Mouse (Mus musculus): ENCODE measurements around the gene Lrrc45. TPM values are rescaled to one million over a fixed set of nuclear protein-coding genes. Genes with fewer than 3 reads are reported as not detected.
"Not testable (repeated sequence)": the region's sequence is repeated elsewhere in the genome, so short reads cannot be mapped to it uniquely, and the experiment has no call there.

Lrrc45 gene
- total RNA-seq, 2 experiments from 2014 or later = 16.7 to 30.6 TPM

DNA sequence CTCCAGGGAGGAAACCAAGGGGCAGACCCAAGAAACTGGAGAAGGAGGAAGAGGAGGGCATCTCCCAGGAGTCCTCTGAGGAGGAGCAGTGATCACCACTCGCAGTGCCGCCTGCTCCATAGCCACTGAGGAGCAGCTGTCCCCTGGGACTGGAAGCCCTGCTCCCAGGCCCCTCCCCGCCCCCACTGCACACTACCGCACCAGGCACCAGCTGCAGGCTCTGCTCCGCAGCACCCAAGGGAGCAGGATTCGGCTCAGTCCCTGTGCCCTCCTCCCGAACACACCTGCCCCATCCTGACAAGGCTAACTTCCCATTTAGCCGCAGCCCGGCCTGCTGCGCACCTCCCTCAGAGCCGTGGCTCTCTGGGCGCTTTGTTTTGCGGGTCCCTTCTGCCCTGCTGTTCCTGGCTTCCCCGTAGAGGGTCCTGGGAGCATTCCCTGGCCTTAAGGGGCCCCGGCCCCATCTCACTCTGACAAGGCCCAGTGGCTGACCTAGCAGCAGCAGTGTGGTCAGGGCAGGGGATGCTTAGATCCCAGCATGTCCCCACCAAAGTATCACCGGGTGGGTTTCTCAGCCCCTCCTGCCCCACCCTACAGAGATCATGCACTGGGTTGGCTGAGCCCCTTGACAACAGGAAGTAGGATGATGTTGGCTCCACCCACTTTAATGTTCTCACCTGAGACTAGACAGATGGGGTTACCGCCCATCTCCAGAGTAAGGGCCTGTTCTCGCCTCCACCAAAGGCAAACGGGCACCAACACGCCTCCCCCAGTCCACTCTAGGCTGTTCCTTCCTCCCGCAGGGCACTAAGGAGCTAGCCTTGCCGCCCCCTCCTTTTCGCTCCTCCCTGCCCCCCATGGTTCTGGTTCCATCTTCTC, 49.6 kb downstream of the Lrrc45 start:
- ATAC-seq (replicated peaks; ENCODE audit: poor library complexity, severe bottlenecking) = not testable (repeated sequence)

DNA sequence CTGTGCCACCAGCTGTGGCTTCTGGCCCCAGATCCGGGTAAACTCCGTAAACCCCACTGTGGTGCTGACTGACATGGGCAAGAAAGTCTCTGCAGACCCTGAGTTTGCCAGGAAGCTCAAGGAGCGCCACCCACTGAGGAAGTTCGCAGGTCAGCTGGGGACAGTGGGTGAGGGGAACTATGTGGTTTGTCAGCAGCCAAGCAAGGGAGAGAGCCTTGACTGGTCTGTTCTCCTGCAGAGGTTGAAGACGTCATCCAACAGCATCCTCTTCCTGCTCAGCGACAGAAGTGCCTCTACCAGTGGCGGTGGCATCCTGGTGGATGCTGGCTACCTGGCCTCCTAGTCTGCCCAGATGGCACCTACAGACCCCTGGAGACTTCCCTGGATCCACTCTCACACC, 53.3 kb downstream of the Lrrc45 start:
- ATAC-seq (replicated peaks; ENCODE audit: poor library complexity, severe bottlenecking) = peak; percentile 88

DNA sequence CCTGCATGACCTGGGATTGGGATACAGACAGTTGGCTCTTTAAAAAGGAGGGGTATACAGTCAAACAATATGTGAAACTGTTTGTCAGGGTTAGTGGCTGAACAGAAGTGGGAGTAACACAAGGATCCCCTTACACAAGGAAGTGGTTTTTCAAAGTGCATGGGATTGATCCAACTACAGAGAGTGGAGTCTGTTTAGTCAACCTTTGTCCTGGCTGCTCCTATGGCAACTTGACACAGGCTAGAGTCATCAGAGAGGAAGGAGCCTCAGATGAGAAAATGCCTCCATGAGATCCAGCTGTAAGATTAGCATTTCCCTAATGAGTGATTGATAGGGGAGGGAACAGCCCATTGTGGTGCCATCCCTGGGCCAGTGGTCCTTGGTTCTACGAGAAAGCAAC, 54.5 kb downstream of the Lrrc45 start:
- ATAC-seq (replicated peaks; ENCODE audit: poor library complexity, severe bottlenecking) = no peak

Other genes starting within 250 kb of the Lrrc45 start
- gene Arl16, start 246.3 kb upstream of the Lrrc45 start, total RNA-seq (2014; fragmentation: Nextera tagmentation) = 11.7 and 15.1 TPM in 2 replicates
- 19.2 and 22.4 TPM in 2 replicates for gene Arl16, start 246.3 kb upstream of the Lrrc45 start, total RNA-seq (2017)
- 113 and 121 TPM in 2 replicates for gene Mrpl12, start 229.3 kb upstream of the Lrrc45 start, total RNA-seq (2014; fragmentation: Nextera tagmentation)
- 131 and 159 TPM in 2 replicates for gene Mrpl12, start 229.3 kb upstream of the Lrrc45 start, total RNA-seq (2017)
- gene Slc25a10, start 222.1 kb upstream of the Lrrc45 start, total RNA-seq (2014; fragmentation: Nextera tagmentation) = 20.6 and 21.3 TPM in 2 replicates
- 20.5 and 26.2 TPM in 2 replicates for gene Slc25a10, start 222.1 kb upstream of the Lrrc45 start, total RNA-seq (2017)
- gene Gcgr, start 183.2 kb upstream of the Lrrc45 start, total RNA-seq (2014; fragmentation: Nextera tagmentation) = not detected in 2 replicates
- not detected in 2 replicates for gene Gcgr, start 183.2 kb upstream of the Lrrc45 start, total RNA-seq (2017)
- gene Mcrip1, start 164.2 kb upstream of the Lrrc45 start, total RNA-seq (2014; fragmentation: Nextera tagmentation) = 64.7 and 75.8 TPM in 2 replicates
- gene Mcrip1, start 164.2 kb upstream of the Lrrc45 start, total RNA-seq (2017) = 23.1 and 23.4 TPM in 2 replicates
- gene Ppp1r27, start 162.8 kb upstream of the Lrrc45 start, total RNA-seq (2014; fragmentation: Nextera tagmentation) = not detected in 2 replicates
- gene Ppp1r27, start 162.8 kb upstream of the Lrrc45 start, total RNA-seq (2017) = not detected in 2 replicates
- gene P4hb, start 140.7 kb upstream of the Lrrc45 start, total RNA-seq (2014; fragmentation: Nextera tagmentation) = 864 and 921 TPM in 2 replicates
- gene P4hb, start 140.7 kb upstream of the Lrrc45 start, total RNA-seq (2017) = 1,372 and 1,702 TPM in 2 replicates
- gene Arhgdia, start 132.3 kb upstream of the Lrrc45 start, total RNA-seq (2014; fragmentation: Nextera tagmentation) = 514 and 552 TPM in 2 replicates
- 163 and 168 TPM in 2 replicates for gene Arhgdia, start 132.3 kb upstream of the Lrrc45 start, total RNA-seq (2017)
- gene Alyref, start 115.6 kb upstream of the Lrrc45 start, total RNA-seq (2014; fragmentation: Nextera tagmentation) = 161 and 171 TPM in 2 replicates
- 315 and 430 TPM in 2 replicates for gene Alyref, start 115.6 kb upstream of the Lrrc45 start, total RNA-seq (2017)
- 80.9 and 96.2 TPM in 2 replicates for gene Anapc11, start 115.5 kb upstream of the Lrrc45 start, total RNA-seq (2014; fragmentation: Nextera tagmentation)
- 26.9 and 27.0 TPM in 2 replicates for gene Anapc11, start 115.5 kb upstream of the Lrrc45 start, total RNA-seq (2017)
- gene Npb, start 105.4 kb upstream of the Lrrc45 start, total RNA-seq (2014; fragmentation: Nextera tagmentation) = not detected in 2 replicates
- gene Npb, start 105.4 kb upstream of the Lrrc45 start, total RNA-seq (2017) = not detected in 2 replicates
- gene Pcyt2, start 96.0 kb upstream of the Lrrc45 start, total RNA-seq (2014; fragmentation: Nextera tagmentation) = 48.1 and 70.3 TPM in 2 replicates
- gene Pcyt2, start 96.0 kb upstream of the Lrrc45 start, total RNA-seq (2017) = 21.9 and 35.5 TPM in 2 replicates
- 66.1 and 81.1 TPM in 2 replicates for gene Sirt7, start 88.7 kb upstream of the Lrrc45 start, total RNA-seq (2014; fragmentation: Nextera tagmentation)
- 57.4 and 75.0 TPM in 2 replicates for gene Sirt7, start 88.7 kb upstream of the Lrrc45 start, total RNA-seq (2017)
- 28.7 and 37.0 TPM in 2 replicates for gene Mafg, start 80.3 kb upstream of the Lrrc45 start, total RNA-seq (2014; fragmentation: Nextera tagmentation)
- gene Mafg, start 80.3 kb upstream of the Lrrc45 start, total RNA-seq (2017) = 30.2 and 36.6 TPM in 2 replicates
- 14.6 and 15.9 TPM in 2 replicates for gene Pycr1, start 70.2 kb upstream of the Lrrc45 start, total RNA-seq (2014; fragmentation: Nextera tagmentation)
- gene Pycr1, start 70.2 kb upstream of the Lrrc45 start, total RNA-seq (2017) = 4.6 and 8.9 TPM in 2 replicates
- not detected in 2 replicates for gene Myadml2, start 65.8 kb upstream of the Lrrc45 start, total RNA-seq (2014; fragmentation: Nextera tagmentation)
- gene Myadml2, start 65.8 kb upstream of the Lrrc45 start, total RNA-seq (2017) = 0.69 and 1.9 TPM in 2 replicates
- not detected in 2 replicates for gene Notum, start 52.8 kb upstream of the Lrrc45 start, total RNA-seq (2014; fragmentation: Nextera tagmentation)
- not detected in 2 replicates for gene Notum, start 52.8 kb upstream of the Lrrc45 start, total RNA-seq (2017)
- 44.6 and 84.7 TPM in 2 replicates for gene Aspscr1, start 41.0 kb upstream of the Lrrc45 start, total RNA-seq (2014; fragmentation: Nextera tagmentation)
- 29.0 and 33.5 TPM in 2 replicates for gene Aspscr1, start 41.0 kb upstream of the Lrrc45 start, total RNA-seq (2017)
- gene Cenpx, start 187 bp upstream of the Lrrc45 start, total RNA-seq (2014; fragmentation: Nextera tagmentation) = 99.2 and 129 TPM in 2 replicates
- gene Cenpx, start 187 bp upstream of the Lrrc45 start, total RNA-seq (2017) = 110 and 151 TPM in 2 replicates
- gene Rac3, start 7.5 kb downstream of the Lrrc45 start, total RNA-seq (2014; fragmentation: Nextera tagmentation) = 2.1 and 5.1 TPM in 2 replicates
- gene Rac3, start 7.5 kb downstream of the Lrrc45 start, total RNA-seq (2017) = 1.1 TPM in 2 replicates
- gene Dcxr, start 13.4 kb downstream of the Lrrc45 start, total RNA-seq (2014; fragmentation: Nextera tagmentation) = 15.9 and 24.1 TPM in 2 replicates
- 14.5 and 18.6 TPM in 2 replicates for gene Dcxr, start 13.4 kb downstream of the Lrrc45 start, total RNA-seq (2017)
- not detected in 2 replicates for gene Cbr2, start 18.2 kb downstream of the Lrrc45 start, total RNA-seq (2014; fragmentation: Nextera tagmentation)
- not detected in 2 replicates for gene Cbr2, start 18.2 kb downstream of the Lrrc45 start, total RNA-seq (2017)
- gene Hmga1b, start 48.9 kb downstream of the Lrrc45 start, total RNA-seq (2014; fragmentation: Nextera tagmentation) = 12.8 and 179 TPM in 2 replicates
- gene Hmga1b, start 48.9 kb downstream of the Lrrc45 start, total RNA-seq (2017) = 16.3 and 157 TPM in 2 replicates
- 23.8 TPM in 2 replicates for gene Rfng, start 70.3 kb downstream of the Lrrc45 start, total RNA-seq (2014; fragmentation: Nextera tagmentation)
- 3.1 and 4.7 TPM in 2 replicates for gene Rfng, start 70.3 kb downstream of the Lrrc45 start, total RNA-seq (2017)
- gene Gps1, start 70.3 kb downstream of the Lrrc45 start, total RNA-seq (2014; fragmentation: Nextera tagmentation) = 82.5 and 83.6 TPM in 2 replicates
- gene Gps1, start 70.3 kb downstream of the Lrrc45 start, total RNA-seq (2017) = 91.8 and 116 TPM in 2 replicates
- 48.2 and 60.7 TPM in 2 replicates for gene Dus1l, start 82.5 kb downstream of the Lrrc45 start, total RNA-seq (2014; fragmentation: Nextera tagmentation)
- gene Dus1l, start 82.5 kb downstream of the Lrrc45 start, total RNA-seq (2017) = 63.0 and 74.8 TPM in 2 replicates
- 79.3 and 146 TPM in 2 replicates for gene Fasn, start 110.6 kb downstream of the Lrrc45 start, total RNA-seq (2014; fragmentation: Nextera tagmentation)
- gene Fasn, start 110.6 kb downstream of the Lrrc45 start, total RNA-seq (2017) = 45.2 and 59.7 TPM in 2 replicates
- 4.6 and 5.2 TPM in 2 replicates for gene Ccdc57, start 218.9 kb downstream of the Lrrc45 start, total RNA-seq (2014; fragmentation: Nextera tagmentation)
- gene Ccdc57, start 218.9 kb downstream of the Lrrc45 start, total RNA-seq (2017) = 5.6 and 6.9 TPM in 2 replicates
- gene Slc16a3, start 234.6 kb downstream of the Lrrc45 start, total RNA-seq (2014; fragmentation: Nextera tagmentation) = 5.0 and 11.3 TPM in 2 replicates
- gene Slc16a3, start 234.6 kb downstream of the Lrrc45 start, total RNA-seq (2017) = 4.1 and 4.7 TPM in 2 replicates